7 mouse cellular contexts compared by ENCODE assay signal in genomic region chr13:69534654-69535551, GRCm38 (mm10). TPM values are rescaled to one million over a fixed set of nuclear protein-coding genes. Genes with fewer than 3 reads are reported as not detected.
DNase-seq lines count a peak whose midpoint lies in the region; ATAC-seq lines count a peak whose summit lies in the region.

No protein-coding gene starts in this region.

- under 1% methylated on average over 86 of the region's 86 CpGs for whole genome bisulfite sequencing in embryonic facial prominence, embryonic 10.5 days
- under 1% methylated on average over 85 of the region's 86 CpGs for WGBS in limb, embryonic 10.5 days
- WGBS in midbrain, embryonic 13.5 days: under 1% methylated on average over 73 of the region's 86 CpGs

- H3K4me3 ChIP-seq in embryonic facial prominence, embryonic 10.5 days: peak overlapping the region; percentile 84
- H3K4me3 ChIP-seq in limb, embryonic 10.5 days: peak overlapping the region; percentile 88
- peak overlapping the region; percentile 96 for H3K4me3 ChIP-seq in midbrain, embryonic 13.5 days (replicated peaks)

- H3K9ac ChIP-seq in midbrain, embryonic 13.5 days (replicated peaks): peak overlapping the region; percentile 95

- DNase-seq in adrenal gland, postnatal 10 days: peak; percentile 99
- peak; percentile 99 for DNase-seq in embryonic facial prominence, embryonic 10.5 days (ENCODE audit: low spot score)
- peak; percentile 98 for DNase-seq in kidney, adult 11 months
- peak; percentile 100 for DNase-seq in limb, embryonic 10.5 days (ENCODE audit: low spot score)
- peak; percentile 96 for DNase-seq in spleen, adult 12 weeks (ENCODE audit: low spot score)

- peak overlapping the region; percentile 93 for H3K4me2 ChIP-seq in midbrain, embryonic 13.5 days (replicated peaks)

- no peaks in the 10 kb centered on the region for H3K9me3 ChIP-seq in embryonic facial prominence, embryonic 10.5 days
- no peaks in the 10 kb centered on the region for H3K9me3 ChIP-seq in limb, embryonic 10.5 days (replicated peaks)
- no peaks in the 10 kb centered on the region for H3K9me3 ChIP-seq in midbrain, embryonic 13.5 days

- peaks cover 16% of the 10 kb centered on the region for H3K36me3 ChIP-seq in embryonic facial prominence, embryonic 10.5 days (replicated peaks)
- H3K36me3 ChIP-seq in limb, embryonic 10.5 days: peaks cover 11% of the 10 kb centered on the region
- peaks cover 2% of the 10 kb centered on the region; the same call in 1 of the 2 replicates for H3K36me3 ChIP-seq in midbrain, embryonic 13.5 days

- peaks cover 66% of the 10 kb centered on the region for H3K4me1 ChIP-seq in embryonic facial prominence, embryonic 10.5 days
- peaks cover 61% of the 10 kb centered on the region for H3K4me1 ChIP-seq in limb, embryonic 10.5 days
- H3K4me1 ChIP-seq in midbrain, embryonic 13.5 days (replicated peaks): peaks cover 72% of the 10 kb centered on the region

- no peaks in the 10 kb centered on the region for H3K27me3 ChIP-seq in embryonic facial prominence, embryonic 10.5 days (replicated peaks; ENCODE audit: low read depth, poor library complexity, severe bottlenecking)
- H3K27me3 ChIP-seq in limb, embryonic 10.5 days (ENCODE audit: low read depth, poor library complexity, severe bottlenecking): no peaks in the 10 kb centered on the region
- no peaks in the 10 kb centered on the region for H3K27me3 ChIP-seq in midbrain, embryonic 13.5 days

- H3K27ac ChIP-seq in embryonic facial prominence, embryonic 10.5 days (replicated peaks): peak overlapping the region; percentile 99
- peak overlapping the region; percentile 98 for H3K27ac ChIP-seq in limb, embryonic 10.5 days
- peak overlapping the region; percentile 96 for H3K27ac ChIP-seq in midbrain, embryonic 13.5 days

- ATAC-seq in granulocyte monocyte progenitor cell, adult 5-6 weeks (replicated peaks; ENCODE audit: poor library complexity, severe bottlenecking): peak; percentile 67
- ATAC-seq in midbrain, embryonic 13.5 days: peak; percentile 92

RNA-seq across cellular contexts. Expression of gene Tent4a, which starts 0.5 kb away (rescaled TPM):
- total RNA-seq in adrenal gland, postnatal 10 days (2021): 10 to 100 TPM; 18.6 to 19.1 TPM
- polyA plus RNA-seq in embryonic facial prominence, embryonic 10.5 days (2016; fragmentation: Nextera tagmentation; extraction: Ambion mirVana): 5.0 TPM in 2 replicates
- total RNA-seq in granulocyte monocyte progenitor cell, adult 5-6 weeks (2014; fragmentation: Nextera tagmentation): 9.0 and 10.6 TPM in 2 replicates
- total RNA-seq in granulocyte monocyte progenitor cell, adult 5-6 weeks (2017): 10.9 and 11.4 TPM in 2 replicates
- polyA plus RNA-seq in limb, embryonic 10.5 days (2016; fragmentation: Nextera tagmentation; extraction: Ambion mirVana): 6.0 TPM in 2 replicates
- polyA plus RNA-seq in midbrain, embryonic 13.5 days (2015; fragmentation: Nextera tagmentation; extraction: Ambion mirVana): 5.8 and 7.1 TPM in 2 replicates

RNA-seq across cellular contexts. Expression of gene Nsun2, which starts 1.4 kb away (rescaled TPM):
- 10 to 100 TPM; 68.5 to 81.1 TPM for total RNA-seq in adrenal gland, postnatal 10 days (2021)
- polyA plus RNA-seq in embryonic facial prominence, embryonic 10.5 days (2016; fragmentation: Nextera tagmentation; extraction: Ambion mirVana): 166 and 173 TPM in 2 replicates
- 117 and 132 TPM in 2 replicates for total RNA-seq in granulocyte monocyte progenitor cell, adult 5-6 weeks (2014; fragmentation: Nextera tagmentation)
- total RNA-seq in granulocyte monocyte progenitor cell, adult 5-6 weeks (2017): 217 and 233 TPM in 2 replicates
- 172 and 198 TPM in 2 replicates for polyA plus RNA-seq in limb, embryonic 10.5 days (2016; fragmentation: Nextera tagmentation; extraction: Ambion mirVana)
- polyA plus RNA-seq in midbrain, embryonic 13.5 days (2015; fragmentation: Nextera tagmentation; extraction: Ambion mirVana): 74.1 and 76.7 TPM in 2 replicates

Comparison
In these comparisons a context has a peak if more than half of its experiments do, and no peak if none do; other contexts are left out.
1. Peak in every context shown above with its lines: DNase-seq, ATAC-seq, H3K4me3 ChIP-seq and H3K27ac ChIP-seq.